Mouse (Mus musculus) forebrain, embryonic 16.5 days (tissue): ENCODE results near the gene Socs7. TPM values are rescaled to one million over a fixed set of nuclear protein-coding genes. Genes with fewer than 3 reads are reported as not detected.

Experiments used
- ATAC-seq: fragments of 200-750 bp; cut with Nextera tagmentation; 2 replicates; pipeline ENCODE4 v1.8.0; 2017; ENCODE audit warnings: mild to moderate bottlenecking, moderate library complexity
- H3K27ac ChIP-seq: fragments of 300-500 bp; sonication (generic); 2 replicates; pipeline ENCODE4 v1.5.1; 2014; ENCODE audit warnings: low read length, control low read depth
- H3K27me3 ChIP-seq: fragments of 300-500 bp; sonication (generic); replicated peaks from 2 replicates; pipeline ENCODE4 v1.6.1; 2014; ENCODE audit warnings: low read length; ENCODE audit not compliant: control insufficient read depth, insufficient read depth
- H3K36me3 ChIP-seq: fragments of 300-500 bp; sonication (generic); 2 replicates; pipeline ENCODE4 v1.6.1; 2014; ENCODE audit not compliant: control insufficient read depth, insufficient read depth
- H3K4me1 ChIP-seq: fragments of 300-500 bp; sonication (generic); replicated peaks from 2 replicates; pipeline ENCODE4 v1.6.1; 2014; ENCODE audit warnings: low read length; ENCODE audit not compliant: control insufficient read depth, insufficient read depth
- H3K4me2 ChIP-seq: fragments of 300-500 bp; sonication (generic); 2 replicates; pipeline ENCODE4 v1.6.1; 2014; ENCODE audit warnings: mild to moderate bottlenecking, low read length, control low read depth
- H3K4me3 ChIP-seq: fragments of 300-500 bp; sonication (generic); replicated peaks from 2 replicates; pipeline ENCODE4 v1.5.1; 2014; ENCODE audit warnings: mild to moderate bottlenecking, low read length, control low read depth
- H3K9ac ChIP-seq: fragments of 300-500 bp; sonication (generic); replicated peaks from 2 replicates; pipeline ENCODE4 v1.6.1; 2014; ENCODE audit warnings: low read depth, low read length, control low read depth
- H3K9me3 ChIP-seq: fragments of 300-500 bp; sonication (generic); 2 replicates; pipeline ENCODE4 v1.6.1; 2016; ENCODE audit warnings: low read length; ENCODE audit not compliant: control insufficient read depth
- WGBS: fragments of 180-500 bp; shearing (Covaris S2); extraction: QIAGEN DNeasy Blood & Tissue Kit; methylation state at CpG from one replicate; pipeline ENCODE4 v1.1.7; 2014; 5-methylcytosine and 5-hydroxymethylcytosine counted together
- polyA plus RNA-seq: library from polyadenylated mRNA; unstranded; fragments of >200 nt; fragmentation: Nextera tagmentation; extraction: Ambion mirVana; gene quantifications from 2 replicates; pipeline ENCODE4 v1.2.1, GENCODE M21; 2015

Socs7 gene
- polyA plus RNA-seq, 1 experiment from 2014 or later, result 11.5 TPM

DNA sequence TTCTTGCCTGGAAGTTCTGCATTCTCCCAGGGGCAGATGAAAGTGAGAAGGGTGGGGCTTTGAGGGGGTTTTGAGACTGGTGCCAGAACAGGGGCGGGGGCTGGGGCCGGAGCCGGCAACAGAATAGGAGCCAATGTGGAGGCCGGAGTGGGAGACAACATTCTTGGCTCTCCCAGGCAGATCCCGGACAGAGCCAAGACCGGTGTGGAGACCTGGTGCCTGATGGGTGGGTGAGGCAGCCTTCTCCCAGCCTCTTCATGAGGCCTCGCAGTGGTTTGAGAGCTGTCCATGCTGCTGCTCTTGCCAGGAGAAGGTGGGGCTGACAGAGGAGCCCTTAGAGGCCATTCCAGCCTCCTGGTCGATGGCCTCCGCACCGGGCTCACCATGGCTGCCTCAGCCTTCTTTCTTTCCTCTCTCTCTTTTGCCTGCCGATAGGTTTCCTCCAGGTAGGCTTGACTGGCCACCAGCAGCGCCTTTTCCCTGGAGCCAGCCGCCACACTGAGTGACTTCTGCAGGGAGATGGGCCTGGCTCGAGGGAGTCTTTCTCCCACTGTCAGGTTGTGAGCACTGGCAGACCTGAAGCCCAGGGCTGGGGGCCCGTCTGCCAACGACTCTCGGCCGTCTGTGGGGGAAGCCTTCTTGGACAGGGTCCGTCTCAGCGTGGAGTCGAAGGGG is 23.9 kb upstream of the Socs7 start:
- no peaks in the 10 kb centered on the region for H3K27me3 ChIP-seq
- WGBS, result 36% methylated on average over 21 of the region's 21 CpGs
- no peak overlapping the region for H3K27ac ChIP-seq
- H3K4me2 ChIP-seq, result peak overlapping the region; percentile 41
- no peaks in the 10 kb centered on the region for H3K9me3 ChIP-seq
- H3K4me3 ChIP-seq, result peak overlapping the region; percentile 11; the same call in 1 of the 2 replicates
- no peaks in the 10 kb centered on the region for H3K36me3 ChIP-seq
- ATAC-seq, result peak; percentile 12; the same call in 1 of the 2 replicates
- peaks cover 10% of the 10 kb centered on the region for H3K4me1 ChIP-seq
- H3K9ac ChIP-seq, result peak overlapping the region; percentile 37

DNA sequence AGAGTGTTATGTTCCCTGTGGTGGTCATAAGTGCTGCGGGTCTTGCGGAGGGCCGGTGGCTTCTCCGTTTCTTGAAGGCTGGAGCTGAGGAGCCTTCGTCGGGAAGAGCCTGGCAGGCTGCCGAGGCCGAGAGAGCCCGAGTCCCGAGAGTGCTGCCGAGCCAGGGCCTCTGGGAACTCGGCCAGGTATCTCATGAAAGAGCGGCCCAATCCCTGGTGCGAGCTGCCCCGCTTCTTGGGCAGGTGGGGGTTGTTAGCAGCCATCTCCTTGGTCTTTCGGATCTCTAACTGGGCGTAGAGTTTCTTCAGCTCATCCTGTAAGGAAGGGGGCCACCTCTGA is 23.4 kb upstream of the Socs7 start:
- H3K36me3 ChIP-seq, result no peaks in the 10 kb centered on the region
- peaks cover 10% of the 10 kb centered on the region for H3K4me1 ChIP-seq
- H3K9me3 ChIP-seq, result no peaks in the 10 kb centered on the region
- H3K4me2 ChIP-seq, result peak overlapping the region; percentile 41
- no peaks in the 10 kb centered on the region for H3K27me3 ChIP-seq
- peak overlapping the region; percentile 11; the same call in 1 of the 2 replicates for H3K4me3 ChIP-seq
- peak; percentile 31; the same call in 1 of the 2 replicates for ATAC-seq
- H3K9ac ChIP-seq, result peak overlapping the region; percentile 37
- no peak overlapping the region for H3K27ac ChIP-seq
- WGBS, result 21% methylated on average over 17 of the region's 17 CpGs

DNA sequence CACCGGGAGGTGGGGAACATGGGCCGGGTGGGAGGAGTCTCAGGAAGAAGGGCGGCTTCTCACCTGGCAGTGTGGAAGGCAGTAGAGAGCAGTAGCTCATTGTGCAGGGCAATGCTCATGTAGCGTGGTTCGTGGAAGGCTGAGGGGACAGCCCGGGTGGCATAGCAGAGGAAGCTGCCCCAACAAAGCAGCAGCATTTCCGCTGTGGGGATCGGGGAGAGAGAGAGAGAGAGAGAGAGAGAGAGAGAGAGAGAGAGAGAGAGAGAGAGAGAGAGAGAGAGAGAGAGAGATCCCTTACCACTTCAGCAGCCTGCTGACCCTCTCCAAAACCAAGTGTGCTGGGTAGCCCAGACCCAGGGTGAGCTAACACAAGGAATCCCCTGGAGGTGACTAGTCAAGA is 19.2 kb upstream of the Socs7 start:
- Histone ChIP-seq H3K27ac (no peak overlapping the region), H3K4me2 (no peak overlapping the region), H3K27me3 (no peaks in the 10 kb centered on the region), H3K4me1 (peaks cover 10% of the 10 kb centered on the region), H3K9ac (no peak overlapping the region), H3K9me3 (no peaks in the 10 kb centered on the region), H3K36me3 (no peaks in the 10 kb centered on the region), H3K4me3 (no peak overlapping the region)
- no peak for ATAC-seq
- WGBS, result 40% methylated on average over 8 of the region's 8 CpGs

DNA sequence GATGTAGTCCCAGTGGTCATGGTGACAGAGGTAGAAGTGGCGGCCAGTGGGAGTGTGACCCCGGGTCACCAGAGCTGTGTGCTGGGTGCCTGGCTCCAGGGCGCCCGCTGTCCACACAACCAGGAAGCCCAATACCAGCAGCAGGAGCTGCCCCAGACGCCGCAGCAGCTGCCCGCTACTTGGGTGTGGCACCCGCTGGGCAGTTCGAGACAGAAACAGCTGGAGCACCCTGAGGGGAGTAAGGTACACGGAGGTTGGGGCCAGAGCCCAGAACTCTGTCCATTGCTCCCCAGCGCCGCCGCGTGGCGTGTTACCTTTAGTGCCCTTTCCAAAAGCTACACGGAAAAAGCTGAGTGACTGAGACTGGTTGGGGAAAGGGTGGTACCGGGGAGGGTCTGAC is 18.7 kb upstream of the Socs7 start:
- Histone ChIP-seq H3K4me2 (no peak overlapping the region), H3K4me3 (no peak overlapping the region), H3K9me3 (no peaks in the 10 kb centered on the region), H3K27me3 (no peaks in the 10 kb centered on the region), H3K9ac (no peak overlapping the region), H3K4me1 (peaks cover 5% of the 10 kb centered on the region), H3K36me3 (no peaks in the 10 kb centered on the region), H3K27ac (no peak overlapping the region)
- WGBS, result 33% methylated on average over 17 of the region's 17 CpGs
- no peak for ATAC-seq

DNA sequence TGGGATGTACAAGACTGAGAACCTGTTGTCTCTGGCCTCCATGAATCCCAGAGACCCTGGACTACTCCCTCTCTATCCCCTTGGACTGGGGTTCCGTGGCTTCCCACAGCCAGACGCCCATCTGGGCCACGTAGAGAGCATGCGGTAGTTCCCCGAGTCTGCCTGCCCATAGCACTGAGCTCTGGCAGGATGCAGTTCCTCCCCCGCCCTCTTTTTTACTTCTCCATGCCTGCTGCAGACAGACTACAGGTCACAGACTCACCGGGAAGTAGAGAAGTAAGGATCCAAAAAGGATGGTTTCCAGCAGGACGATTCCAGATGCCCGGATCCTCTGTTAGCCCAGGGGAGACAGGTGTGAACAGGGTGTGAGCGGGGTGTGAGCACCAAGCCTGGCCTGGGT is 16.9 kb upstream of the Socs7 start:
- no peaks in the 10 kb centered on the region for H3K9me3 ChIP-seq
- H3K27me3 ChIP-seq, result no peaks in the 10 kb centered on the region
- H3K36me3 ChIP-seq, result no peaks in the 10 kb centered on the region
- H3K4me1 ChIP-seq, result peaks cover 10% of the 10 kb centered on the region
- H3K4me3 ChIP-seq, result no peak overlapping the region
- no peak overlapping the region for H3K4me2 ChIP-seq
- WGBS, result 80% methylated on average over 10 of the region's 10 CpGs
- ATAC-seq, result no peak
- no peak overlapping the region for H3K9ac ChIP-seq
- no peak overlapping the region for H3K27ac ChIP-seq

DNA sequence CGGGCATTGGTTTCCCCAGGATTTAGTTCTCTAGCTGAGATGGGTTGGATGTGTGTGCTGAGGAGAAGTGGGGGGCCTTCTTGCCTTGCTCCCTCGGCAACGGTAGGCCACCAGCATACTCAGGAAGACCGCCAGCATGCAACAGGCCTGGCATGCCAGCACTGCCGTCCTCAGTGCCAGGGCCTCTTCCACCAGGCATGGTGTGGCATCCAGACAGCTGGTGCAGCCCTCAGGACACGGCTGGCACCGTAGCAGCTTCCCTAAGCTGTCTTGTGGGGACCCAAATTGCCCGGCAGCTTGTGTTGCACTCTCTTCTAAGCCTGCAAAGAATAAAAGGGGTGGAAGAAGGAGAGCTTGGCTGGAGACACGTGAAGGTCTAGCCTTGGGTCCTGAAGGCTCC is 16.0 kb upstream of the Socs7 start:
- Histone ChIP-seq H3K4me3 (no peak overlapping the region), H3K27me3 (no peaks in the 10 kb centered on the region), H3K36me3 (no peaks in the 10 kb centered on the region), H3K27ac (no peak overlapping the region), H3K9me3 (no peaks in the 10 kb centered on the region), H3K9ac (no peak overlapping the region), H3K4me1 (peaks cover 10% of the 10 kb centered on the region), H3K4me2 (no peak overlapping the region)
- WGBS, result 59% methylated on average over 9 of the region's 9 CpGs
- ATAC-seq, result no peak

DNA sequence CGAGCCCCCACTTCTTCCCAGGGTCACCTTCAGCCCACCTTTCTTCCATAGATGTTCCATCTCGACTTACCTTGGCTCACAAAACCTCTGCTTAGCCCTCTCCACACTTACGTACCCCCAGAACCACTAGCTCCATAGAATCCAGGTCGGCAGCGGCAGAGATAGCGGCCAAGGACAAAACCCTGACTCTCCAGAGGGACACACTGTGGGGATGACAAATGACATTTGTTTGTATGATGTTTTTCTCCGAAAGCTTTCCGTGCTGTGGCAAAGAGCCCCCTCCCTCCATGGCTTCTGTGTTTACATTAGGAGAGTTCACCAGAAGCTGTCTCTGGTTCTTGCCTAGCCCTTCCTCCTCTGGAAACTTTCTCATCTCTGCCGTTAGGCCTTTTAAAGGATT is 15.1 kb upstream of the Socs7 start:
- Histone ChIP-seq H3K9me3 (no peaks in the 10 kb centered on the region), H3K4me3 (no peak overlapping the region), H3K4me1 (peaks cover 10% of the 10 kb centered on the region), H3K27me3 (no peaks in the 10 kb centered on the region), H3K9ac (no peak overlapping the region), H3K4me2 (no peak overlapping the region), H3K36me3 (no peaks in the 10 kb centered on the region), H3K27ac (no peak overlapping the region)
- no peak for ATAC-seq
- WGBS, result 84% methylated on average over 9 of the region's 9 CpGs

DNA sequence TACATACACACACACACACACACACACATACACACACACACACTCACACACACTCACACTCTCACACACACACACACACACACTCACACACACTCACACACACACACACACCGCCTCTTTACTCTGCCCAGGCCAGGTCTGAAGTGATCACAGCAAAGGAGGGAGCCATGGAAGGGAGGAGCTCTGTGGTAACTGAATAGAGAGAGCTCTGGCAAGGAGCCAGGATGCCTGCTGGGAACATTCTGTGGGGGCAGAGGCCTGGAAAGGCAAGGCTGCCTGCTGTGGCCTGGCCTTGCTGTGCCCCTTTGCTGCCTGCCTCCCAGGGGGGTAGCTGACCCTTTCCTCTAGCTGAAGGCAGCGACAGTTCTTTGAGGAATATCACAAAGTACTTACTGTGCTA is 12.3 kb upstream of the Socs7 start:
- no peak overlapping the region for H3K4me2 ChIP-seq
- H3K4me3 ChIP-seq, result no peak overlapping the region
- WGBS, result 0% methylated on average over 2 of the region's 2 CpGs
- no peaks in the 10 kb centered on the region for H3K27me3 ChIP-seq
- H3K27ac ChIP-seq, result 0 out of 2 replicates have a peak overlapping the region, but pooled peaks have one; percentile 31
- no peak overlapping the region for H3K9ac ChIP-seq
- ATAC-seq, result peak; percentile 80
- H3K4me1 ChIP-seq, result peaks cover 10% of the 10 kb centered on the region
- H3K36me3 ChIP-seq, result no peaks in the 10 kb centered on the region
- no peaks in the 10 kb centered on the region for H3K9me3 ChIP-seq

DNA sequence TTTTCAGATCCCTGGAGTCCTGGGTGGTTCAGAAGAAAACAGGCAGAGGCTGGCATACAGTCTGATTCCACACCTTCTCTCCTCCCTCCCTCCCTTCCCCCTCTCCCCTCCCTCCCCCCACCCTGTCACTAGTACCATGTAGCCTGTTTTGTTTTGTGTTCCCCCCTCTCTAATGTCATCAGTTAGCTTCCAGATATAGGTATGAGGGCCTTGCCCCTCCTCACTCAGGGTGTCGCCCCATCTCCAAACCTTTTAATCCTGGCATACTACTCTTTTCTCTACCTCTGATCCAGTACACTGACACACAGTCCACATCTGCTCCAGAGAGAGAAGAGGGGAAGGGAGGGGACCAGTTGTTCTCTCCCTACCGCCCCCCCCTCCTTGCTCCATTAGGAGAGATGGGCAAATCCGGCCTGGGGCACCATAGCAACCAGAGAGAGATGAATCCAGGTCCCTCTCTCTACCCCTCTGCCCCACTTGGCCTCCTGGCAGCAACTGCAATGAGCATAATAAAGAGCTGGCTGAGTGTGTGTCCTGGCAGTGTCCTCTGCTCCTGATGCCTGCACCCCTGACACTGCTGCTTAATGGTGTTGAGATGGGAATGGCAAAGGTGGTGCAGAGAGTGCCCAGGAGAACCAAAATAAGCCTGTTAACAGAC is 10.2 kb upstream of the Socs7 start, which contains the start of gene Gpr179:
Gene Gpr179 (minus strand): TSS at position 51 of the 658 bp plus-strand sequence.
- Histone ChIP-seq H3K9me3 (no peaks in the 10 kb centered on the region), H3K4me1 (peaks cover 10% of the 10 kb centered on the region), H3K27ac (no peak within 1 kb of the TSS), H3K9ac (no peak within 1 kb of the TSS), H3K4me3 (no peak within 1 kb of the TSS), H3K27me3 (no peaks in the 10 kb centered on the region), H3K4me2 (no peak within 1 kb of the TSS), H3K36me3 (no peaks in the 10 kb centered on the region)
- WGBS, result 46% methylated on average over 3 of the region's 3 CpGs
- no peak for ATAC-seq
